Mouse (Mus musculus) small intestine, adult 2 months (tissue): ENCODE results near the gene Macrod1. TPM values are rescaled to one million over a fixed set of nuclear protein-coding genes. Genes with fewer than 3 reads are reported as not detected.

Source experiments
- H3K27ac ChIP-seq: fragments of 200-500 bp; 2 replicates; pipeline ENCODE4 v1.5.1; 2012; ENCODE audit warnings: low read depth, low read length, control low read depth, inconsistent platforms; ENCODE audit not compliant: insufficient read depth
- H3K27me3 ChIP-seq: fragments of 200-500 bp; 2 replicates; pipeline ENCODE4 v1.6.1; 2012; ENCODE audit warnings: mild to moderate bottlenecking, moderate library complexity, low read length, inconsistent platforms; ENCODE audit not compliant: control insufficient read depth, insufficient read depth
- H3K36me3 ChIP-seq: fragments of 200-500 bp; 2 replicates; pipeline ENCODE4 v1.6.1; 2012; ENCODE audit warnings: mild to moderate bottlenecking, low read length, control low read depth, inconsistent platforms; ENCODE audit not compliant: control insufficient read depth, insufficient read depth
- H3K4me1 ChIP-seq: fragments of 200-500 bp; 2 replicates; pipeline ENCODE4 v1.6.1; 2012; ENCODE audit warnings: low read length, inconsistent platforms, mixed read lengths; ENCODE audit not compliant: control insufficient read depth, insufficient read depth, insufficient read length
- H3K4me3 ChIP-seq: fragments of 200-500 bp; 2 replicates; pipeline ENCODE4 v1.5.1; 2012; ENCODE audit warnings: low read depth, mild to moderate bottlenecking, control low read depth, inconsistent platforms, low read length, moderate library complexity
- CTCF ChIP-seq: fragments of 200-500 bp; IDR thresholded peaks from 2 replicates; pipeline ENCODE4 v1.5.1; 2012; ENCODE audit warnings: low read depth, mild to moderate bottlenecking, control low read depth, inconsistent platforms, low read length, moderate library complexity, mixed read lengths; ENCODE audit not compliant: insufficient replicate concordance, insufficient read length; ENCODE audit errors: extremely low read depth
- POLR2A ChIP-seq: fragments of 200-500 bp; IDR thresholded peaks from 2 replicates; pipeline ENCODE4 v1.6.1; 2012; ENCODE audit warnings: low read depth, mild to moderate bottlenecking, control low read depth, inconsistent platforms, low read length, moderate library complexity
- WGBS: fragments of 180-500 bp; shearing (Covaris S2); methylation state at CpG from one replicate; pipeline ENCODE4 v1.1.7; 2018; 5-methylcytosine and 5-hydroxymethylcytosine counted together
- polyA plus RNA-seq: library from polyadenylated mRNA; depleted of rRNA; stranded (reverse); fragments of >200 nt; gene quantifications from 2 replicates; pipeline ENCODE4 v1.2.3, GENCODE M21; 2012

Gene Macrod1
- polyA plus RNA-seq, 1 experiment = 37.2 TPM

DNA sequence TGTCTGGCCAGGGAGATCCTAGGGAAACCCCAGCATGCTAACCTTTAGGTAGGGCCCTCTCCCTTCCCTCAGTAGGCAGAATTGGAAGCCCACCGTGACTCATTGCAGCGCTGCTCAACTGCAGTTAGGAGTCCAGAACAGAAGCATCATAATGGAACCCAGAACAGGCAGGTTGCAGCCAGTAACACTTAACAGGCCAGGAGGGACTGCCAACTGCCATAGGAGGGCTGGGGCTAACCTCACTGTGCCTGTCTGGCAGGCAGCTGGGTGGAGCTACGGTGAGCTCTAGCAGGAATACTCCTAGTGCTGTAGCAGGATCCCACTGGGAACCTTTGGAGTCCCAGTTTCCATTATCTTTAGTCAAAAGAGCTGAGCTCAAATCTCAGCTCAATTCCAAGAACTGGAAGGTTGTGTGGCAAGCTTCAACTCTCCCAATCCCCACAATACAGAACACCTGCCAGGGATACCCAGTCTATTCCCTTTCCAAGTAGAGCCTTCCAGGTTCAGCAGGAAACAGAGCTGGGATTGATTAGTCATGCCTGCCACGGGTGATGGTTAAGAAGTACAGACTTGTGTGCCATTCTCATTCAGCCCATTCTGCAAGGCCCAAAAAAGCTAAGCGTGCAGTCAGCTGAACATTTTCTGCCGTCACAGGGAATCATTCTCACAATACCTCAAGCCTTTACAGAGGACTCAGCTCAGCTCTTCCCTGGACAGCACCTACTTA is 95.5 kb downstream of the Macrod1 start:
- 93% methylated on average over 6 of the region's 6 CpGs for WGBS
- no peak overlapping the region for H3K4me3 ChIP-seq
- no peak for TF ChIP-seq POLR2A
- TF ChIP-seq CTCF = no peak
- no peaks in the 10 kb centered on the region for H3K36me3 ChIP-seq
- no peaks in the 10 kb centered on the region for H3K27me3 ChIP-seq
- H3K4me1 ChIP-seq = peaks cover 11% of the 10 kb centered on the region
- no peak overlapping the region for H3K27ac ChIP-seq

DNA sequence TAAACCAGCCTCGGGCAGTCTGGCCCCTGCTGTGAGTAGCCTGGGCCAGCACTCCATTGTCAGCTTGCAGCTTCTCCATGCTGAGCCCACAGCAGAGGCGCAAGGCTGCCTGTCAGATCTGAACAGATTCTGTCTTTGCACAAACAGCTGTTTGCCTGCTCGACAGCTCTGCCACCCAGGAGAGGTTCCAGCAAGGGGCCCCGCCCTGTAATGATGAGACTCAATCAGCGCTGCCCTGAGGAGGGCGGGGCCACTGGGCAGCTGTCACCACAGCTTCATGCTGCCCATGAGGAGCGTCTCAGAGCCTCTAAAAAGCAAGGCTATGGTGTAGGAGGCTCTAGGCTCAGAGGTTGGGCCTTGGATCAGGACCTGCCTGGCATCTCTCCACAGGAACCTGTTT is 96.6 kb downstream of the Macrod1 start:
- H3K4me1 ChIP-seq = peaks cover 11% of the 10 kb centered on the region
- H3K27me3 ChIP-seq = no peaks in the 10 kb centered on the region
- no peak overlapping the region for H3K27ac ChIP-seq
- H3K36me3 ChIP-seq = no peaks in the 10 kb centered on the region
- 23% methylated on average over 7 of the region's 7 CpGs for WGBS
- no peak overlapping the region for H3K4me3 ChIP-seq
- TF ChIP-seq POLR2A (no peak), CTCF (no peak)

DNA sequence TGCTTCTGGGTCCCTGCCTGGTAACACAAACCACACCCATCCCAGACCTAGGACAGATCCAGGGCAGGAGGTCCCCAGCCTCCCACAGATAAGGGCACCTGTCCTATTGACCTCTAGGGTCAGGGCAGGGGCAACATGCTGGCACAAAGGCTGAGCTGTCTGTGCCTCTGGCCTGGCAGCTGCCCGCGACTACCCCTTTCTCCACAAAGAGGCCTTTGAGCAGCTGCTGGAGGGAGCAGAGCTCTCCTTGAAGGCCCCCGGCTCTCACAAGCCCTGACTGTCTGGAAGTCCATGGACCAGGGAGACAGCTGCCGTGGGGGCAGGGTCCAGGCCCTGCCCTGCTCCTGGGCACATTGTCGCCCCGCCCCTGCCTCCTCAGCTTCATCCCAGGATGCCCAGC is 98.6 kb downstream of the Macrod1 start:
- Histone ChIP-seq H3K4me3 (no peak overlapping the region), H3K36me3 (no peaks in the 10 kb centered on the region), H3K4me1 (peaks cover 11% of the 10 kb centered on the region), H3K27me3 (no peaks in the 10 kb centered on the region), H3K27ac (no peak overlapping the region)
- TF ChIP-seq CTCF (no peak), POLR2A (no peak)
- WGBS = 45% methylated on average over 6 of the region's 6 CpGs

DNA sequence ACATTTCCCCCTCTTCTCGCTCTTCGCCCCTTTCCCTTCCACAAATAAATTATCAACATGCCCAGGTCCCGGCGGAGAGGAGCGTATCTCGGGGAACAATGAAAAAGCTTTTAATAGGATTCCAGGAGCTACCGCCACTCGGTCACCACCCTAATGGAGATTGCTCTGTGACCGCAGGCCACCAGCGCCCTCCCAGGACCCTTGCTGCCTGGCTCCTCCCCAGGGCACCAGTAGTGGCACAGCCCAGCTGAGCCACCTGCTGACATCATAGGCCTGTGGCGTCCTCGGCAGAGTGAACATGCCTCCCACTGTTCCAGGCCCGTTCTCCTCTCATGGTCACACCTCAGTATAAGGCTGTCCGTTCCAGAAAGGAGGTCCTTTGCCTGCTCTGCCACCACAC is 101.1 kb downstream of the Macrod1 start:
- Histone ChIP-seq H3K27ac (no peak overlapping the region), H3K36me3 (no peaks in the 10 kb centered on the region), H3K4me3 (no peak overlapping the region), H3K27me3 (no peaks in the 10 kb centered on the region), H3K4me1 (peaks cover 11% of the 10 kb centered on the region)
- TF ChIP-seq CTCF (no peak), POLR2A (no peak)
- WGBS = 80% methylated on average over 14 of the region's 14 CpGs

DNA sequence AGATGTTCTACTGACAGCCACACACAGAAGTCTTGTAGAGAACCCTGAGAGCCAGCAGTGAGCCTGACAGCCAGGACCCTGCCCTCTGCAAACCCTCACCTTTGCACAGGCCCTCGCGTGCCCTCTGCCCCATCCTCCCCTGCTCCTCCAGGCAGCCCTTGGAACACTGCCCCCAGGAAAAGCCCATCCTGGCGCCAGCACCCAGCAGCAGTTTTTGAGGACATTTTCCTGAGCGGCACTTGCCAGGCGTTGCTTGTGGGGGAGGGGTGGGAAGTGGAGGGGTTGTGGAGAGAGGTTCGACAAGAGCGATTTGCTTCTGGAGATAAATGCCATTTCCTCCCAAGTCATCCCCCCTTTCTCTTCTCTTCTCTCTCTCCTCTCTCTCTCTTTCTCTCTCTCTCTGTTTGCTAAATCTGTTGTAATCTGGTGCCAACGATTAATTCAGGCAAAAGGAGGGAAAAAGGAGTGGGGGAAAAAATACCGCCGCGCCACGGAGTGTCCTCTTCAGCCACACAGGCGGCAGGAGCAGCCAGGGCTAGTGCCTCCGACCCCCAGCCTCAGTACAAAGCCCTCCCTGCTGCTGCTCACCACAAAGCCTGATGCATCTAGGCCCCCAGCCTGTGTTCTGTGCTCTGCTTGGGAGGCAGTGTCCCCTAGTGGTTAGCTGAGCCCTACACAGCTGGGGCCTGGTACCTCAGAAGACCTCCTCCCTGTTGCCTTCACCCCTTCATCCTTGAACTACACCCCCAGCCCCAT is 103.7 kb downstream of the Macrod1 start:
- 54% methylated on average over 14 of the region's 14 CpGs for WGBS
- TF ChIP-seq POLR2A = no peak
- TF ChIP-seq CTCF = peak; percentile 35; the same call in 1 of the 2 replicates
- Histone ChIP-seq H3K4me1 (peaks cover 6% of the 10 kb centered on the region), H3K4me3 (no peak overlapping the region), H3K27me3 (peaks cover 8% of the 10 kb centered on the region), H3K36me3 (no peaks in the 10 kb centered on the region), H3K27ac (no peak overlapping the region)

DNA sequence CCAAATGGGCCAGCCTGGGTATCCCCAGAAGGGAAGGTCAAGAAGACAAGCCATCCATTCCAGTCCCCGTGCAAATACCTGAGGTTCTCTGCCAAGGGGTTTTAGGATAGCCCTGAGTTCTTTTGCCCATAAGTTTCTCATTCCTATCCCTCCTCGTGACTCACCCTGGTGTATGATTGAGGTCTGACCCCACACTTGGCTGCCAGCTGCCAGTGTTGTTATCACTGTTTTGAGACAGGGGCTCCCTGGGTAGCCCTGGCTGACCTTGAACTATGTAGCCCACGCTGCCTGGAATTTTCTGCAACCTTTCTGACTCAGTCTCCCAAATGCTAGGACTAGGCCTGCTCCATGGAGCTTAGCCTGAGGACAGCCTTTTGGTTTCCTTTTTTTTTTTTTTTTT is 104.5 kb downstream of the Macrod1 start:
- Histone ChIP-seq H3K27me3 (peaks cover 15% of the 10 kb centered on the region), H3K27ac (no peak overlapping the region), H3K4me3 (no peak overlapping the region), H3K4me1 (peaks cover 5% of the 10 kb centered on the region), H3K36me3 (no peaks in the 10 kb centered on the region)
- 83% methylated on average over 3 of the region's 3 CpGs for WGBS
- TF ChIP-seq CTCF (no peak), POLR2A (no peak)

DNA sequence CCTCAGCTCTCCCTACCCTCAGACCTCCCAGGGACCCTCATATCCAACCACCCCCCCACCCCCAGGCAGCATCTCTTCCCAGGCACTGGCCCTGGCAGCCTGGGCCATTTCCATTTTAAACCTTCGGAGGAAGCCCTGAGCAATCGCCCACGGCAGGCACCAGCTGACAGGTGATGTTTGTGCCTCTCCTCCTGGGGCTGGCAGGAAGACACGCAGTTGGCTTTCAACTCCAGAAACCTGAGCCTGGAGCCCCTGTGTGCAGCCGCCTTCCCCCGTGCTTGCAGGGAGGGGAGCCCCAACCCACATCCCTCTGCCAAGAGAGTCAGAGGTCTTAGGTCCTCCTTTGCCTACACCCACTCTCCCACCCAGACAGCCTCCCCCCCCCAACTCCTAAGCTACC is 107.6 kb downstream of the Macrod1 start:
- 61% methylated on average over 6 of the region's 6 CpGs for whole genome bisulfite sequencing

More for the DNA sequence above, 107.6 kb downstream of the Macrod1 start:
- Histone ChIP-seq H3K27me3 (peaks cover 25% of the 10 kb centered on the region), H3K4me3 (no peak overlapping the region), H3K4me1 (peaks cover 5% of the 10 kb centered on the region), H3K36me3 (no peaks in the 10 kb centered on the region), H3K27ac (no peak overlapping the region)
- no peak for TF ChIP-seq CTCF
- no peak for TF ChIP-seq POLR2A
